Mouse (Mus musculus): Measurements from ENCODE around the gene Cela1.
A peak's percentile ranks its signal among the peaks of the same experiment; 100 is the strongest.

Gene Cela1

DNA sequence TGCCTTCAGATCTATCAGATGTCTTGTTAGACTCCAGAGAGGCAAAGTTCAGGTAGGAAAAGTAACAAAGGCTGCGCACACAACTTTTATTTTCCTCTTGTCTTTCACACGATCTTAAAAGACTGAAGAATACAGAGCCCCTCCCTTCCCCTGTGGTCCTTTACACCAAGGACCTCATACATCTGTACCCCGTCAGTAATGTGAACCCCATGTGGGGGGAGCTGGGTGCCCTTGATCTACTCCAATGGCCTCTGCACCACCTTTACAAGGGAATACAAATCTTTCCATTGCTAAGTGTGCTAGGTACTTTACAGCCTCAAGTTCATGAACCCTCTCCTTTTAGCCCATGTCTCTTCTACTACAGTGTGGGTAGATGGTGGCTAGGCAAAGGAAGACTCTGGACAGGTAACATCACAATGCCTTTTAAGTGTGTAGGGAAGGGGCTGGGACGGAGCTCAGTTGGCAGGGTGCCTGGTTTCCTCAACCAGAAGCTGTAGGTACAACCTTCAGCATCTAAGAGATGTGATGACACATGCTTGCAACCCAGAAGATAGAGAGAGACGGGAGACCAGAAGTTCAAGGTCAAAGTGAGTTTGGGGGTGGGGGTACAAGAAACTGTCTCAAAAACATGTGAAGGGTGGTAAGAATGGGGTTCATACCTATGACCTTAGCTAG, 19.7 kb downstream of the Cela1 start:
- no peak for DNase-seq

GRCm38 (mm10) chr15:100667420-100667819, 20.3 kb downstream of the Cela1 start:
- DNase-seq: no peak

DNA sequence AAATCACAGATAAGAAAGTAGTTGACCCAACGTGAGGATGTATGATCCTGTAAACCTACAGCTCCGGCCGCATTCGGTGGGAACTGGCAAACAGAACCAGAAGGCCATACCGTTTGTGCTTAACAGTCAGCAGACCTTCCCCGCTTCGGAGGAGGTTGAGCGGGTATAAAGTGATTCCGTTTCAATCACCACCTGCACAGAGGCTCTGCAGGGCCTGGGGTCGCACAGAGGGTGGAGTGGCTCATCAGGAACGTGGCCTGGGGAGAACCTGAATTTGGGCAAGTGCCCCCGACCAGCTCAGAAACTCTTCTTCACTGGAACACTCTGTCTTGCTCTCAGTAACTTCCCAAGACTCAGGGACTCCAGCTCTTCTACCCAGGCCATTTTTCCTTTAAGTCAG, 20.9 kb downstream of the Cela1 start:
- no peak for DNase-seq

GRCm38 (mm10) chr15:100666219-100666696, 21.5 kb downstream of the Cela1 start:
- DNase-seq: peak; percentile 31

GRCm38 (mm10) chr15:100665411-100666218, 22.1 kb downstream of the Cela1 start:
- DNase-seq: no peak

GRCm38 (mm10) chr15:100664813-100665274, 22.9 kb downstream of the Cela1 start:
- DNase-seq: peak; percentile 46

DNA sequence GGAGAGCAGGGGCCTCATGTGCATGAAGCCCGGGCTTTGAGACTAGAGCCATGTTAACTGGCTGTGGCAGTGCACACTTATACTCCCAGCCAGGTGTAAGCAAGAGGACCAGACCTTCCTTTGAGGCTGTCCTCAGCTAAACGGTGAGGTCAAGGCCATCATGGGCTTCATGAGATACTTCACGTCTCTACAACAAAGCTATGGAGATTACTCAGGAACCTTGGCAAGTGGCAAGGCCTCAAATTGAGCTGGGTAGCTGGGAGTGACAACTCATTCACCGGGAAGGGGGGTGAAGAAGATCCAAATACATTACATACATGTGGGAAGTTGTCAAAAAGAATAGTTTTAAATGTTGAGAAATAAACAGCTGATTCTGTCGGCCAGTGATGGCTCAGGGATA, 26.9 kb downstream of the Cela1 start:
- no peak for DNase-seq

DNA sequence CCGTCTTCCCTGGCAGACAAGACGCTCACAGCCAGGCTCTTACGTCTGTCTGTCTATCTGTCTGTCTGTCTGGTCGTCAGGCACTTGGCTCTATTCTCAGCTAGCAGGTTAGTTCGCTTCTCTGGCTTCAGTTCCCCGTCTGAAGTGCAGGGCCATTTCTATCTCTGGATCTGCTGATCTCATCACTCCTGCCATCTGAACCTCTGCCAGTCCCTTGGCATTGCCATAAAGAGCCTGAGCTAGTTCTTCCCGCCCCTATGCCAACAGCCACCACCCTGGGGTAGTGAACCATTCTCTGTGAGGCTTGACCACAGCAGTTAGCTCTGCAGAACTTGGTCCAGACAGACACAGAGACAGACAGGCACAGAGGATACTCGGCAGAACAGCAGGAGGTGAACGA, 27.4 kb downstream of the Cela1 start:
- peak; percentile 88 for DNase-seq

DNA sequence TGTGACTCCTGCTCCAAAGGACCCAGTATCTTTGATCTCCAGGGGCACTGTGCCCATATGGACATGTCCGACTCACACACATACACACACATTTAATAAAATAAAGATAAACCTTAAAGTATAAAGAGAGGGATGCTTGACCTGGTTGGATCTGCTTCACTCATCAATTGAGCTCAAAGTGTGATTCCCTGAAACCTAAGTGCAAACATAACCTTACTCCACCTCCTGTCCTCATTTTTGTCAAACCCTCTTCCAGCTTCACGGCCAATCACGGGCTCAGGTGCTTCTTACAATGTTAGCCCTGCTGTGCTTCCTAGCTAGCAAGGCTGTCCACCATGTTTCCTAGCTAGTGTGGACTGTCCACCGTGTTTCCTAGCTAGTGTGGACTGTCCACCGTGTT, 32.5 kb downstream of the Cela1 start:
- DNase-seq: no peak

- no peak for DNase-seq
Observed at GRCm38 (mm10) chr15:100654271-100654670, 33.5 kb downstream of the Cela1 start.

- no peak for DNase-seq
Observed at GRCm38 (mm10) chr15:100651610-100652009, 36.1 kb downstream of the Cela1 start.

DNA sequence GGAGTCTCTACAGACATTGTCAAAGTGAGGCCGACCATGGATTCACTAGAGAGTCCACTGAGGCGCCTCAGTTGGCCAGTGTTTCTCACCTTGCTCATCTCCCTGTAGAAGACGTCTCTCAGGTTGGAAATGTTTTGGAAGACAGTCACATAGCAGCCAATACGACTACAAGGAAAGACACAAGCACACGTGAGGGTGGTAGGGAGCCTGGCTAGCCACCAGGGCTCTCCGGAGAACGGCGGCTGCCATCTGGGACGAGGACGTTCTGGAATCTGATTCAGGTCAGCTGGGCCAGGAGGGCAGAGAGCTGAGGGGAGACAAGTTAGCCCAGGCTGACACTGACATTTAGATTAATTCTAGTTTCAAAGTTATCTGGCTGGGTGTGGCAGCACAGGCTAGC, 37.6 kb downstream of the Cela1 start:
- no peak for DNase-seq

GRCm38 (mm10) chr15:100646161-100646560, 41.6 kb downstream of the Cela1 start:
- no peak for DNase-seq

- no peak for DNase-seq
Observed at GRCm38 (mm10) chr15:100642451-100642850, 45.3 kb downstream of the Cela1 start.

- DNase-seq: no peak
Observed at GRCm38 (mm10) chr15:100641226-100641810, 46.4 kb downstream of the Cela1 start.

- DNase-seq: no peak
Observed at GRCm38 (mm10) chr15:100639972-100640750, 47.6 kb downstream of the Cela1 start.

DNA sequence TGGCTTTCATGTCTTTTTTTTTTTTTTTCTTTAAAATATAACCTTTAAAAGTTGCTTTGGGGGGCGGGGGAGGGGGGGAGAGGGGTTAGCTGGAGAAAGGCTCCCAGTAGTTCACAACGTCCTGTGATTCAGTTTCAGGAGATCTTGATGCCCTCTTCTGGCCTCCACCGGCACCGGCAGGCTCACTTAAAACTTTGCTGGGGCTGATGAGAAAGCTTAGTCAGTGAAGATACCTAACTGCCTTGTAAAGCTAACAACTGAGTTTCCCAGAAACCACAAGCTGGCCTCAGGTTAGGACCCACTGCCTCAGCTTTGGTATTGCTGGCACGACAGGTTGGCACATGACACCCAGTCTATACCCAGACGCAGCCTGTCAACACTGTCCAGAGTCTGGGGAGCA, 50.1 kb downstream of the Cela1 start:
- DNase-seq: no peak

DNA sequence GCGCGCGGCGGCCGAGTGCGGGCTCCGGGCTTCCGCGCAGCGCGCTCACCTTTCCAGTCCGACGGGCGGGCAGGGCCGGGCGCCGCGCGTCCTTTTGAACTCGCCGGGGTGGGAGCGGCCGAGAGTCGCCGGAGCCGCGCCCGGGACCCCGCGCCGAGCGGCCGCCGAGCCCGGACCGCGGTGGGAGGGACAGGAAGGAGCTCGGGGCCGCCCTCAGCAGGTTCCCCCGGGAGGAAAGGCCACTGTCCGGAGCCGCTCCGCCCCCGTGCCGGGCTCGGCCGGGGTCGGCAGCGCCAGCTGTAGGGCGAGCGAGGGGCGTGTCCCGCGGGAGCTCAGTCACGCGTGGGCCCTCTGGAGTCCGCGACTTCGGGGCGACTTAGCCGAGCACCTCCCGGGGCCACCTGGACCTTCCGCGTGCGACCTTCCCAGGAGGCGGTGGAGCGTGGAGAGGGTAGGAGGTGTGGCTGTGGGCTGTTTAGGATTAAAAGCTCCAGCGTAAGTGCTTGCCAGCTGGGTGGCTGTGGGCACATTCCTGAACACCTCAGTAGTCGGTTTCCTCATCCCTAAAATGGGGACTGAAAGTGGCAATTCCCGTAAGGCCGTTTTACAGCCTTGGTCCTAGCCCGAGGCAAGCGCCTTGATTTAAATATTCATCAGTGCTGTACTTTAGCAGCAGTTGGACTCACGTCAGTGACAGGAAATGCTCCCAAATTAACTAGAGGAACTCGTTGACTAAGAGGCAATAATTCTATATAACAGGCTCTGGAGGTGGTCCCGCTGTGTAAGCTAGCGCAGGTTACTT, 50.8 kb downstream of the Cela1 start, which contains the start of gene Smagp:
Gene Smagp, minus strand, starts transcription at position 241 of the 802 bp plus-strand sequence.
- no peak for DNase-seq

DNA sequence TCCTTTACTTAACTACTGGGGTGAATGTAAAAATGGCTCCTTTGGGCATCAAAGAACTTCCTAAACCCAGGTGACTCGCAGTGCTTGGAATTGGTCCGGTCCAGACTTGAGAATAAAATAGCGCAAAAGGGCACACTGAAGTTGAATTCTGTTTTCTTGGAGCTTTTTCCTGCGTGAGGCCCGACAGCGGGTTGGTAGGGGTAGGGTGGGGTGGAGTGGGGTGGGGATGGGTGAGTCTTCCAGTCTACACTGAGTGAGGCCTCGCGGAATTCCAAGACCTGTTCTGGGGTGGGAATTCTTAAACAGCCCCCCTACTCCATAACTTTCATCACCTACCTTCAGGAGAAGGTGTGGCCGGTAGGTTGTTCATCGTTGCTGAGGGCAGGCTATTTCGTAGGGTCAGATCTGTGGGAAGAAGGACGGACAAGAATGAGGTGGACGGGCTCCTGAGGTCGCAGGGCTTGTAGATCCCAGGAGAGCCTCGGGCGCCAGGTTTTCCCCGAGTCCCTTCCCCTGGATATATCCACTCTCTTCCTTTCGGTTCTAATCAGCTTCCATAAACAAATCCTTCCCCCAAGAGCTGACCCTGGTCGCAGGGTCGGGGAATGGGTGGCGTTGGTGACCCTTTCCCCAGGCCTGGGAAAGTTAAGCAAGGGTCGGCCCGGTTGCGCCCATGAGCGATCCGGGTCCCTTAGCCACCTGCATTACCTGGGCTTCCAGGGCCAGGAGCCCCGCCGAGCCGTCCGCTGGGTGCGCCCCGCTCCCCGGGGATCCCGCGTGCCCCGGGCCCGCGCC, 51.7 kb downstream of the Cela1 start:
- DNase-seq: no peak

GRCm38 (mm10) chr15:100635239-100635638, 52.5 kb downstream of the Cela1 start:
- DNase-seq: no peak

- DNase-seq: no peak
Observed at GRCm38 (mm10) chr15:100633341-100633740, 54.4 kb downstream of the Cela1 start.

All from layer of hippocampus, adult 9-11 months (tissue).